Mouse (Mus musculus) erythroblast, adult 5-6 weeks (primary cell): ENCODE results near the gene Tdrd12. TPM values are rescaled to one million over a fixed set of nuclear protein-coding genes. Genes with fewer than 3 reads are reported as not detected.

ENCODE experiments used
- ATAC-seq: replicated peaks from 2 replicates; pipeline ENCODE4 v1.8.0; 2016; ENCODE audit warnings: moderate number of reproducible peaks, mild to moderate bottlenecking, moderate TSS enrichment, inconsistent platforms; ENCODE audit not compliant: poor library complexity, low FRiP score, severe bottlenecking
- total RNA-seq, 2 experiments: library from RNA; stranded (forward) in 1 of 2; stranded (reverse) in 1 of 2; fragments of 150-400 nt in 1 of 2; fragments of 200-764, 138-1000 nt in 1 of 2; gene quantifications; 2 replicates each; pipeline versions ENCODE4 v1.2.3 to v1.2.4; 2015 to 2017; ENCODE audit warnings: low replicate concordance in 2 of 2

Gene Tdrd12
- total RNA-seq, 2 experiments from 2014 or later, result 0.94 TPM; not detected in 1

DNA sequence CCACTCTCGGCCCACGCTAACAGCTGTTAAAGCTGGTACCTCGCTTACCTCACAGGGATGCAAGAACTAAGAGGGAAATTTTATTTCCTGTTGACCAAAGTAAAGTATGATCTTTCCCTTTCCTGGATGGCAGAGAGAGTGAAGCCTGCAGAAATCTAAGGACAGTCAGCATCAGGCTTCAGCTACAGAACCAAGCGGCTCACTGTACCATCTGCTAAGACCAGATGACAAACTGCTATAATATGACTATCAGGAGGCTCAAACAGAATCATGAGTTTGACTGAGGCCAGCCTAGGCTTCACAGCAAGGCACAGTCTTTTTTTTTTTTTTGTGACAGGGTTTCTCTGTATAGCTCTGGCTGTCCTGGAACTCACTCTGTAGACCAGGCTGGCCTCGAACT is 72.5 kb downstream of the Tdrd12 start:
- ATAC-seq, result no peak

DNA sequence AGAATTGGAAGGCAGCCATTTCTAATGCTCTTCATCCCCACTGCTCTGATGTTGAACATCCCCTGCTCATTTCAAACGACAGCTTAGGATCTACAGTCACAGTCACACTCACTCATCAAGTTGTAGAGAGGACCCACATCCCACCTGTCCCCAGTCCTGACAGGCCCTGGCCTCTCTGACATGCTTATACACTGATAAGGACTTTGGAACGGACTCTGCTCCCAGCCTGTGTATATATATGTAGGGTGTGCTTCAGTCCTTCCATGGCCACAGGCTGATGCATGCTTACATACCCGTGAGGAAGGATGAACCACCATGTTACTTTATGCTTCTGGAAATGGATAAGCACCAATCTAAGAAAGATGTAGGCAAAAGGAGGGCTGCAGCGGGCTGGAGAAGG is 76.6 kb downstream of the Tdrd12 start:
- no peak for ATAC-seq

DNA sequence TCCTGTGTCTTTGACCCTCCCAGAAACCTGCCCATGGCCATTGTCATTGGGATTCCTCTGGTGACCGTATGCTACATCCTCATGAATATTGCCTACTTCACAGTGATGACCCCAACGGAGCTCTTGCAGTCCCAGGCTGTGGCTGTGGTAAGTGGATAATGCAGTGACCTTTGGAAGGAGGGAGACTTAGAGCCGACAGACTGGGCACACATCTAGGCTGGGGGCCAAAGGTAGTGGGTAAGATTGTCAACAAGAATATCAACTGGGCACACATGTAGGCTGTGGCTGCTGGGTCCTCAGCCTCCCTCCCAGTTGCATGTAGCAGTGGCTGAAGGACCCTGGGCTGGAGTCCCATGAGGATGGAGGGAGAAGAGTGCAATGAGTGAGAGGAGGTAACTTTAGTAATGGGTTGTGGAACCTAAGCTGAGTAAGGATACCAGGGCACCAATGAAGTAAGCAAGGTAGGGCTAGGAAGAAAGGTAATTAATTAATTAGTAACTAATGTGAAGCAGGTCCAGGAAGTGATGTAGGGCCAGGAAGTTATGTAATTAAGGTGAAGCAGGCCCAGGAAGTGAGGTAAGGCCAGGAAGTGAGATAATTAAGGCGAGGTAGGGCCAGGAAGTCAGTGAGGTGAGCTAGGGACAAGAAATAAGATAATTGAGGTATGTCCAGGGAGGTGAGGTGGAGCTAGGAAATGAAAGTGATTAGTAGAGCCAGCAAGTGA is 81.3 kb downstream of the Tdrd12 start:
- ATAC-seq, result no peak

DNA sequence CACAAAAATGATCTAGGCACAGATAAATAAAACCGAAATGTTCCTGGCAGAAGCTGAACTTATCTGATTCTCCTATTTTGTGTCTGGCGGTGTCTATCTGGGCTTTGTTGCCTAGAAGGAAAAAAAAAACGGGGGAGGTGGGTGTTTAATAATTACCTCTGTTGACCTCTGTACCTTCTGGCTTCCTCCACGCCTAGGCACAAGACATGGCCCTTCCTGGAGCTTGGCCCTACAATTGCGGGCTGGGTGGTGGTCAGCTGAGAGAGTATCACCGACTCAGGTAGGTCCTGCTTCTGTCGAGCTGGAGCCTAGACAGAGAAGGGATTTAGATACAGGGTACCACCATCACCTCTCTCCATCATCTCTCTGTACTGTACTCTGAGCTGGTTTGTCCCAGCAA is 88.7 kb downstream of the Tdrd12 start:
- no peak for ATAC-seq

DNA sequence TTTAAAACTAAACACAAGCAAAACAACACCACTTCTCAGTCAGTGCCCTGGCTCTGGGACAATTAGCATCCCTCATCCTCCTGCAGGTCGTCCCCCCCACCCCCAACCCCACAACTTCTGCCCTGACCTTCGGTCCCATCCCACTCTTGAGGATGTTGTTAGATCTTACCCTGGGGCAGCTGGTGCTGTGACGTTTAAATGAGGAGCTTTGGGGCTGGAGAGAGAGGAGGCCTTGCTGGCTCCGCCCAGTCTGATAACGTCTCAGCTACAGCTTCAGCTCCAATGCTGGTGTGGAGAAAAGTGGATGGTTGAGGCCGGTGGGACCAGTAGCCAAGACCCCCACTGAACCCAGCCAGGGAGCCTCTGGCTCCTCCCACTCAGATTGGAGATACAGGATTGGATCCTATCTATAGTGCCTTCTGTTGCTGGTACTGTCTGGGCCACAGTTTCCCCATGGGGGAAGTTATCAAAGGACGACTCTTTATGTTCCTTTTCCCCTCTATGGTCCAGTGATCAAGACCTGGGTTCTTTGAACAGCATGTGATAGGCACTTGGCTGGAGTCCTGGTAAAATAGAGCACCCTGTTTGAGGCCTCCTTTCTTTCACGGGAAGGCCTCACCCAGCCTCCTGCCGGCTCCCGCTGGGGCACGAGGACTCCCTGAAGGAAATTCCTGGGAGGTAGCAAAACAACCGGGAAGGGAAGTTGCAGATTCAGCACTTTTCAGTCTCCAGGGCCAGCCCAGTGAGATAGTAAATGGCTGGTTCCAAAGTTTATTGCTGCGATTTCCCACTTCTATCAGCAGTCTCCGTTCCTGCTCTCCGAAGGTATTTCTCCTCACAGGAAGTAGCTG is 89.3 kb downstream of the Tdrd12 start, which contains the start of gene Slc7a9:
Gene Slc7a9 (plus strand): TSS at position 801 of the 851 bp plus-strand sequence.
- no peak for ATAC-seq

DNA sequence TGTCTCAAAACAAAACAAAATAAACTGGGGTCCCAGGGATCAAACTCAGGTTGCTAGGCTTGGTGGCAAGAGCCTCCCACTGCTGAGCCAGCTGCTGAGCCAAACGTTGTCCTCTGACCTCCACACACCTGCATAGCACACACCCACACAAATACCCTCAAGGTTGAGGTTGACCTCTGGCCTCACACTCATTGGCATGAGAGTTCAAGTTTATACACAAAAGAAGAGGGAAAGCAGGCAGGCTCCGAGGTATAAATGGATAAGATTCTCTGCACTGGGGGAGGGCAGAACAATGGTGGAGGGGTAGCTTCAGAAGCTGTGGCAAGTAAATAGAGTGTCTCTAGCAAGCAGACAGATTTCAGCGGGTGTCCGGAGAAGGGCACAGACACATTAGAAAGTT is 90.0 kb downstream of the Tdrd12 start:
- no peak for ATAC-seq

DNA sequence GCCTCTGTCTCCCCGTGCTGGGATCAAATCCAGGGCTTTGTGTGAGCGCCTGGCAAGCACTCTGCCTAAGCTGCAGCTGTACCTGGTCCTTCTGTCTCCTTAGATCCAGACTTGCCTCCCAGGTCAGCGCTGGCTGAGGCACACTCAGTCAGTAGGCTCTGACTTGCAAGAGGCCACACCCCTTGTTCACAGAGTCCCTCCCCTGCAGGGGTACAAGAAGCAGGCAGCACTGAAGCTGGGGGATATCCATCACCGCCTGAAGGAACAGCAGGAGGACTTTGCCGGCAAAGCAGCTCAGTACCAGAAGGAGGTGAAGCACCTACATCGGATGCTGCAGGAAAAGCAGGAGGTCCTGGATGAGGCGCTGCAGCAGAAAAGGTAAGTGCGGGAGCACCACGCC is 102.3 kb downstream of the Tdrd12 start:
- no peak for ATAC-seq

DNA sequence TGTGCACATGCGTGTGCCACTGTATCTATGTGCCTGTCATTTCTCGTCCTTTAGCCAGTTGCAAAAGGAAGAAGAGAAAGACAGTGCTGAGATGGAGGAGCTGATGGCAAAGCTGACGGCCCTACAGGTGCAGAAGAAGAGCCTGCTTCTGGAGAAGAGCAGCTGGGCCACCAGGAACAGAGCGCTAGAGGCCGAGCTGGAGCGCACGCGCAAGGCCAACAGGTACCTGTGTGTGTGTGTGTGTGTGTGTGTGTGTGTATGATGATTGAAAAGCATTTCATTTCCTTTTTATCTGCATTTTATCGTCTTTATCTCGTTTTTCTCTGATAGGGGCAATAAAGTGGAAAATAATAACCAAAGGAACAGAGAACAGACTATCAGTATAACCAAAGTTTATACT is 109.4 kb downstream of the Tdrd12 start:
- no peak for ATAC-seq

DNA sequence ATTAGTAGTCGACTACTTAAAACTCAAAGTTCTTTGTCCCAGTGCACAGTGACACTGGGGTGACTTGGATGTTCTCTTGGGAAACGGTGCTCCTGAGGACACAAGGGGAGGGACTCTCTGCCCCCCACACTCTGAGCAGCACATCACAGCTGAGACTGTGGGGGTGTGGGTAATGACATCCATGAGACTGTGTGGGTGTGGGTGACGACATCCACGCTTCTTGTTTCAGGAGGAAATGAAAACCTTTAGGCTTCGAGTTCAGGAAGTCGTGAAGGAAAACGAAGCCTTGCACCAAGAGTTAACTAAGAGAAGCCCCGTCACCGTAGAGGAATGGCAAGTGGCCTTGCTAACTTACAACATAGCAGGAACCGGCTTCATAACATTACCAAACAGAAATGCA is 114.5 kb downstream of the Tdrd12 start:
- ATAC-seq, result no peak

Other genes with a start within 250 kb of the Tdrd12 start
- 0.77 and 3.3 TPM in 2 replicates for gene Gpatch1, start 219.3 kb downstream of the Tdrd12 start, total RNA-seq (2015; ENCODE audit: low replicate concordance)
- 2.0 and 3.1 TPM in 2 replicates for gene Gpatch1, start 219.3 kb downstream of the Tdrd12 start, total RNA-seq (2017; ENCODE audit: low replicate concordance)
- gene Rhpn2, start 203.6 kb downstream of the Tdrd12 start, total RNA-seq (2015; ENCODE audit: low replicate concordance), result not detected in 2 replicates
- gene Rhpn2, start 203.6 kb downstream of the Tdrd12 start, total RNA-seq (2017; ENCODE audit: low replicate concordance), result not detected in 2 replicates
- 3.8 and 8.4 TPM in 2 replicates for gene Faap24, start 140.9 kb downstream of the Tdrd12 start, total RNA-seq (2015; ENCODE audit: low replicate concordance)
- 7.8 and 11.0 TPM in 2 replicates for gene Faap24, start 140.9 kb downstream of the Tdrd12 start, total RNA-seq (2017; ENCODE audit: low replicate concordance)
- gene Cep89, start 140.7 kb downstream of the Tdrd12 start, total RNA-seq (2015; ENCODE audit: low replicate concordance), result 11.1 and 18.1 TPM in 2 replicates
- 11.7 and 13.0 TPM in 2 replicates for gene Cep89, start 140.7 kb downstream of the Tdrd12 start, total RNA-seq (2017; ENCODE audit: low replicate concordance)
- not detected in 2 replicates for gene Slc7a9, start 88.9 kb downstream of the Tdrd12 start, total RNA-seq (2015; ENCODE audit: low replicate concordance)
- not detected in 2 replicates for gene Slc7a9, start 88.9 kb downstream of the Tdrd12 start, total RNA-seq (2017; ENCODE audit: low replicate concordance)
- 55.3 and 55.8 TPM in 2 replicates for gene Nudt19, start 18.6 kb upstream of the Tdrd12 start, total RNA-seq (2015; ENCODE audit: low replicate concordance)
- gene Nudt19, start 18.6 kb upstream of the Tdrd12 start, total RNA-seq (2017; ENCODE audit: low replicate concordance), result 10.0 and 24.4 TPM in 2 replicates
- 0.42 and 1.7 TPM in 2 replicates for gene Rgs9bp, start 47.8 kb upstream of the Tdrd12 start, total RNA-seq (2015; ENCODE audit: low replicate concordance)
- 0.14 and 0.68 TPM in 2 replicates for gene Rgs9bp, start 47.8 kb upstream of the Tdrd12 start, total RNA-seq (2017; ENCODE audit: low replicate concordance)
- 11.5 and 35.4 TPM in 2 replicates for gene Ankrd27, start 48.5 kb upstream of the Tdrd12 start, total RNA-seq (2015; ENCODE audit: low replicate concordance)
- gene Ankrd27, start 48.5 kb upstream of the Tdrd12 start, total RNA-seq (2017; ENCODE audit: low replicate concordance), result 12.3 and 20.6 TPM in 2 replicates
- 5.2 and 45.3 TPM in 2 replicates for gene Pdcd5, start 109.8 kb upstream of the Tdrd12 start, total RNA-seq (2015; ENCODE audit: low replicate concordance)
- gene Pdcd5, start 109.8 kb upstream of the Tdrd12 start, total RNA-seq (2017; ENCODE audit: low replicate concordance), result 16.6 and 17.1 TPM in 2 replicates
- 2.7 and 23.4 TPM in 2 replicates for gene Dpy19l3, start 216.7 kb upstream of the Tdrd12 start, total RNA-seq (2015; ENCODE audit: low replicate concordance)
- 0.84 and 2.5 TPM in 2 replicates for gene Dpy19l3, start 216.7 kb upstream of the Tdrd12 start, total RNA-seq (2017; ENCODE audit: low replicate concordance)